Mouse (Mus musculus): Measurements from ENCODE around the gene Gnl1.
A peak's percentile ranks its signal among the peaks of the same experiment; 100 is the strongest.
"Not testable (repeated sequence)": the region's sequence is repeated elsewhere in the genome, so short reads cannot be mapped to it uniquely, and the experiment has no call there.

The Gnl1 gene

DNA sequence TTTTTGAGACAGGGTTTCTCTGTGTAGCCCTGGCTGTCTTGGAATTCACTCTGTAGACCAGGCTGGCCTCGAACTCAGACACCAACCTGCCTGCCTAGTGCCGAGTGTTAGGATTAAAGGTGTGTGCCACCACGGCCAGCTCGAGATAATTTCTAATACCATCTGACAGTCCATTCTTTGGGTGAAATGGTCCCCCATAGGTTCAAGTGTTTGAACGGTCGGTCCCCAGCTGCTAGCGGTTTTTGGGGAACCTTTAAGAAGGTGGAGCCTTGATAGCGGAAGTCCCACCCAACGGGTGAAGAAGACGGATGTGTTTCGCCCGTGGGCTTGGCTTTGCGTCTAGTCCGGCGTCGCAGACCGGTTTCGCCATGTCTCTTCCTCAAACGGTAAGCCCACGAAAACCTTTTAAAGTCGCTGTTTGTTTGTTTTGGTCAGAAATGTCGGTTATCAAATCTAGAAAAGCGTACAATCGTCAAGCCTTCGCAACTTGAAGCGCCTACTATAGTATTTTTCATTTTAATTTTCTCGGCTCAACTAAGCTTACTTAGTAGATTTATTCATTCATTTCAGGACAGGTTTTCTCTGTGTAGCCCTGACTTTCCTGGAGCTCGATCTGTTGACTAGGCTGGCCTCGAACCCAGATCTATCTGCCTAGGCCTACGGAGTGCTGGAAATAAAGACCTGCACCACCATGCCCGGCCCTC is 14.7 kb downstream of the Gnl1 start:
- DNase-seq (ENCODE audit: low read depth, low spot score) = peak; percentile 94

DNA sequence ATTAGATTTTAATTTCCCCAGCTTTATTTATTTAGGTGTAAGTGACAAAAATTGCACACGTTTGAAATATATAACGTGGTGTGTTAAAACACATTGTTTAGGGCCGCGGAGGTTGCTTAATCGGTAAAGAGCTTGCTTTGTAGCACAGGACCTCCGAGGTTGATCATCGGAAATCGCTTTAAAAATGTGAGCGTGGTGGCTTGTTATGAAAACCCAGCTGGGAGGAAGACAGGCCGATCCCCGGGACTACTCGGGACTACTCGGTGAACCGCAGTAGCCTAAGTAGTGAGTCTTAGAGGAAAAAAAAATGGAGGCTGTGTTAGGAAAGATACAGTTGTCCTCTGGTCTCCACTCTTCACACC is 15.2 kb downstream of the Gnl1 start:
- no peak for DNase-seq (ENCODE audit: low read depth, low spot score)

DNA sequence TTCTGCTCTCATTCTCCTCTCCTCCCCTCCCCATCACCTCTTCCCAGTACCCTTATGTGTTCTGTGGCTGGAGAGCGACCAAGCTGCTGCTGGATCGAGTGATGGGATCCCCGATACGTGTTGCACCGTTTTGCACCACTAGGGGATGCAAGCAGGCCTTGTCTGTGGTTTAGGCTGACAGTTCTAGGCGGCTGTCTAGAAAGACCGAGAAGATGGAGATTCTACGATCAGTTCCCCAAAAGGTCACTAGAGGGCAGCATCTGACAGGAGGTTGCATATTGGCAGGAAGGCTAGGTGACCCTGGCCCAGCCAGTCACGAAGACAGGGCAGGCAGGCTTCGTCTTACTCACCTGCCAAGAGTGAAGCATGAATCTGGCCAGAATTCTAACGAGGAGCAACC is 17.3 kb downstream of the Gnl1 start:
- peak; percentile 99 for DNase-seq (ENCODE audit: low read depth, low spot score)

GRCm38 (mm10) chr17:35997713-35998510 is 18.3 kb downstream of the Gnl1 start:
- DNase-seq (ENCODE audit: low read depth, low spot score) = peak; percentile 87

DNA sequence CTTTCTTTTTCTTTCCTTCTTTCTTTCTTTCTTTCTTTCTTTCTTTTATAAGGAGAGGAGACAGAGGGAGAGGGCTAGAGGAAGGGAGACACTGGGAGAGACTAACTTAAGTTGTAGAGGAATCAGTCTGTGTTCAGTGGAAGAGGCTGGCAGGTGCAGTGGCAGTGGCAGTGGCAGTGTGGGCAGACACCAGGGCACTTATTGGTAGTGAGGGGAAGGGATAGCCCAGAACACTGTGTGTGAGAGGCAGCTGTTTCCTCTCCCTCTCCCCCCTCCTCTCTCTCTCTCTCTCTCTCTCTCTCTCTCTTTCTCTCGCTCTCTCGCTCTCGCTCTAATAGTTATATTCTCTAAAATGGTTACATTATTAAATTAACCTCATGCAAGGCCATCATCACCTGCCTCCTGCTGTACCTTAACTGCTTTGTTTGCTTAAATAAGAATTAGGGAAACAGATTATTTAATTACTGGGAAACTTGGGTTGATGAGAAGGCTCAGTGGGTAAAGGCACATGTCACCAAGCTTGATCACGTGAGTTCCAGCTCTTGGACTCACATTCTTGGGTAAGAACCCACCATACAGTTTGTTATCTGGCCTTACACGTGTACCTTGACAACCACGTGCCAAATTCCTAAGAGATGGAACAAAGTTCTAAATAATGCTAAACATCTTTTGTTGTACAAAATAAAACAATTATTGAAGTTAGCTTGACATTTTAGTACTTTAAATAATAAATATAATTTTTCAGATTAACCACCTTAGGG is 19.1 kb downstream of the Gnl1 start:
- peak; percentile 75 for DNase-seq (ENCODE audit: low read depth, low spot score)

- DNase-seq (ENCODE audit: low read depth, low spot score) = peak; percentile 87
These were observed 19.7 kb downstream of the Gnl1 start for GRCm38 (mm10) chr17:35999356-35999755.

- no peak for DNase-seq (ENCODE audit: low read depth, low spot score)
These were observed 20.7 kb downstream of the Gnl1 start for GRCm38 (mm10) chr17:36000349-36000748.

DNA sequence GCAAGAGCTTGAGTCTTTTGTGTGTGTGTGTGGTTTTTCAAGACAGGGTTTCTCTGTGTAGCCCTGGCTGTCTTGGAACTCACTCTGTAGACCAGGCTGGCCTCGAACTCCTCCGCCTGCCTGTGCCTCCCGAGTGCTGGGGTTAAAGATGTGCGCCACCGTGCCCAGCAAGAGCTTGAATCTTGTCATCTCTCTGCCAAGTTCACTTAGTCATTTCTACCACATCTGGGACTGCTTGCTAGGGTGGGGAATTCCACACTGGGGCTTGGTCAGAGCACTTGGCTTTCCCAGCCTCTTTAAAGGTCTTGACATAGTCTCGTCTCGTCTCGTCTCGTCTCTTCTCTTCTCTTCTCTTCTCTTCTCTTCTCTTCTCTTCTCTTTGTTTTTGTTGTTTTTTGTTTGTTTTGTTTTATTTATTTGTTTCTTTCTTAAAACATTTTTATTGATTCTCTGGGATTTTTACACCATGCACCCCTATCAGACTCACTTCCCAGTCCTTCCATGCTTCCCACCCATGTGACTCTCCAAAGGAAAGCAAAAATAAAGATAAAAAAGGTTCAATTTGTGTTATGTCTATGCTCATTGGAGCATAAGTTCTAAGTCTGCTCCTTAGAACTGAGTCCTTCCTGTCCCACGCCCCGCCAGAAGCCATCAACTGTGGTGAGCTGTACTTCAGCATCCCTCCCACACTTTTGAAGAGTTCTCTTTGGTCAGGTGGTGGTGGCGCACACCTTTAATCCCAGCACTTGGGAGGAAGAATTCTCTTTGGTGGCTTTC is 21.7 kb downstream of the Gnl1 start:
- DNase-seq (ENCODE audit: low read depth, low spot score) = peak; percentile 53

DNA sequence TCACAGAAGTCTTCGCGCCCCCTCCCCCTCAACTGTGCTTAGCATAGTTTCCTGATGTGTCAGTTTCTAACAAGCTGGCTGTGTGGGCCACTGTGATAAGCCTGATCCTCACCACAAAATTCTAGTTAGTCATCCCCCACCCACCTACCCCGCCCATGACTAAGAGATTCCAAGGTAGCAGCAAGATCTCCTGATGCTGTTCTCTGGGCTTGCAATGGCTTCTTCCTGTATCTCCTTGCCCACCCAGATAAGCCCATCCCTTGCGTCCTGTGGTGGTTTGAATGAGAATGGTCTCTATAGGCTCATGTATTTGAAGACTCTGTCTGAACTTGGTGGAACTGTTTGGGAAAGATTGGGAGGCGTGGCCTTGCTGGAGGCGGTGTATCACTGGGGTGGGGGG is 22.3 kb downstream of the Gnl1 start:
- no peak for DNase-seq (ENCODE audit: low read depth, low spot score)

GRCm38 (mm10) chr17:36003331-36003730 is 23.7 kb downstream of the Gnl1 start:
- no peak for DNase-seq (ENCODE audit: low read depth, low spot score)

DNA sequence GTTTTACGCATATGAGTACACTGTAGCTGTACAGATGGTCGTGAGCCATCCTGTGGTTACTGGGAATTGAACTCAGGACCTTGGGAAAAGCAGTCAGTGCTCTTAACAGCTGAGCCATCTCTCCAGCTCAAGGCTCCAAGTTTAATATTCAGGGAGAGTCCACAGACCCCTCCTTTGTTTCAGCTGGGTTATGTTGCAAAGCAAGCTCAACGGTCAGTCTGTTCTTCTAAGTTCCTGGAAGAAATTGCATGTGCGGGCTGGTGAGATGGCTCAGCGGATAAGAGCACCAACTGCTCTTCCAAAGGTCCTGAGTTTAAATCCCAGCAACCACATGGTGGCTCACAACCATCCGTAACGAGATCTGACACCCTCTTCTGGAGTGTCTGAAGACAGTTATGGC is 24.8 kb downstream of the Gnl1 start:
- not testable (repeated sequence) for DNase-seq (ENCODE audit: low read depth, low spot score)

- DNase-seq (ENCODE audit: low read depth, low spot score) = no peak
These were observed 35.3 kb downstream of the Gnl1 start for GRCm38 (mm10) chr17:36014977-36015376.

GRCm38 (mm10) chr17:36017046-36017445 is 37.4 kb downstream of the Gnl1 start:
- no peak for DNase-seq (ENCODE audit: low read depth, low spot score)

GRCm38 (mm10) chr17:36018979-36019378 is 39.3 kb downstream of the Gnl1 start:
- DNase-seq (ENCODE audit: low read depth, low spot score) = no peak

DNA sequence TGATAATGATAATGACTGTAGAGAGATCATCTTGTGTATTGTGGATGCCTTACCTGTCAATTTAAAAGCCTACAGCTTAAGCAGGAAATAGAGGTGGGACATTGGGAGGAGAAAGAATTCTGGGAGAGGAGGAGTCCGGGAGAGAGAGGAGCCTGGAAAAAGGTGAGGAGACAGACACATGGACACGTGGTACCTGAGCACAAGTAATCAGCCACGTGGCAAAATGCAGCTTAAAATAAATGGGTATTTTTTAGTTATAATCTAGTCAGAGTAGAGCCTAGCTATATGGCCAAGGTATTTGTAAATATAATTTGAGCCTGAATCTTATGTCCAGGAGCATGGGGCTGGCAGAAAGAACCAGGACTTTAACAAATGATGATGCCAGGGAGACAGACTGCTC is 39.9 kb downstream of the Gnl1 start:
- peak; percentile 37 for DNase-seq (ENCODE audit: low read depth, low spot score)

DNA sequence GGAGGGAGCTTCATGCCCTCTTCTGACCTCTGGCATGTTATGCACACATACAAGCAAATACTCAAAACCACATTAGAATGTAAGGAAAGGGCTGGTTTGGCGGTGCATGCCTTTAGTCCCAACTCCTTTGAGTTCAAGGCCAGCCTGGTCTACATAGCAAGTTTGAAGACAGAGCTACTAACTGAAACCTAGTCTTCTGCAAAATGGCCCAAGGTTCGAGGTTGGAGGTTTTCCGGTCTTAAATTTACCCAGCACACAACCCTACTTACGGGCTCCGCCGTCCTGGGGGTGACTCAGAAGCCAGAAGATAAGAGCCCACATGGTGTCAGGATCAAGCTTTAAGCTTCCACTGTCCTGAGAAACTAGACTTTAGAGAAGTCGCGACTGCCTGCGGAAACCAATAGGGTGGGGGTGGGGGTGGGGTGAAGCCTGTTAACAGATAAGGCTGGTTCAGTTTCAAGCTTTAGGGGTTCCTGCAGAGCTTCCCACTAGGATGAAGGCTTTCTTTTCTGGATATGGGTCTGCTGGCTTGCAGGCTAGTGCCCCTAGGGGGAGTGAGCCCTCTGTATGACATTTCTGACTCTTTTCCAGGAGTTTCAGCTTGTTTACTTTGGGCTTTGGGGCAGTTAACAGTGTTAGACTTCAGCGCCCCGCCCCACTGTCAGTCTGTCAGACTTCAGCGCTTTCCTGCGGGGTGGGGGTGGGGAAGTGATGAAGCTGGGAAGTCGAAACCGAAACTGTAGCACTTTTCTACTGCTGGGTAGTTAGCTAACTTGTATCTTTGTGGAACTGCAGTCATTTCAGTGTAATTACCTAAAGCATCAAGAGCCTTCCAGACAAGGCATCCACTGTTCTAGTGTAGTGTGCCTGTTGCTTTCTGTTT is 40.8 kb downstream of the Gnl1 start, which contains the start of gene H2-T24:
Gene H2-T24, minus strand, starts transcription at position 370 of the 883 bp plus-strand sequence.
- DNase-seq (ENCODE audit: low read depth, low spot score) = peak; percentile 96

GRCm38 (mm10) chr17:36021309-36021708 is 41.7 kb downstream of the Gnl1 start:
- DNase-seq (ENCODE audit: low read depth, low spot score) = peak; percentile 34

- no peak for DNase-seq (ENCODE audit: low read depth, low spot score)
These were observed 42.4 kb downstream of the Gnl1 start for GRCm38 (mm10) chr17:36022098-36022497.

DNA sequence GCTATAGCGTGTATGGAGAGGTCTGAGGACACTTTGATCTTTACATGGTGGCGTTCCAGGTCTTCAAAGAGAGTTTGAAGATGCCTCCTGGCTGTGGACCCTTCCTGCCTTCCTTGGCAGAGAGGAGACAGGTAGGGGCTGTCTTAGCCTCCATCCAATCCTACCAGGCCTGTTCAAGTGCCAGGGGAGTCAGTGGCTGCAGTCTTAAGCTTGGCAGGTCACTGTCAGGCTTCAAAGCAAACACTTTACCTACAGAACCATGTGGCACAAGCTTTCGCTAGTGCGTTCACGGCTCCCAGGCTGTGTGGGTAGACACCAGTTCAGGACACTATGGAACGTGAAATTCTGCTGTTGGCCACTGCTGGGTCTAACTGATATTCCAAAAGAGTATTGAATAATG is 43.3 kb downstream of the Gnl1 start:
- DNase-seq (ENCODE audit: low read depth, low spot score) = no peak
